Mouse (Mus musculus) embryonic facial prominence, embryonic 11.5 days (tissue): Measurements from ENCODE around the gene Pard6b. TPM values are rescaled to one million over a fixed set of nuclear protein-coding genes. Genes with fewer than 3 reads are reported as not detected.

Source experiments
- ATAC-seq: fragments of 200-750 bp; cut with Nextera tagmentation; replicated peaks from 2 replicates; pipeline ENCODE4 v1.8.0; 2017; ENCODE audit warnings: low read depth; ENCODE audit not compliant: insufficient number of reproducible peaks, low FRiP score, low TSS enrichment
- DNase-seq: peaks from one replicate; pipeline ENCODE4 v3.0.0-alpha.2; 2015; ENCODE audit warnings: low spot score
- H3K27ac ChIP-seq: fragments of 300-500 bp; sonication (generic); replicated peaks from 2 replicates; pipeline ENCODE4 v1.5.1; 2014; ENCODE audit warnings: mild to moderate bottlenecking, low read depth, low read length, control low read depth
- H3K27me3 ChIP-seq: fragments of 300-500 bp; sonication (generic); 2 replicates; pipeline ENCODE4 v1.6.1; 2014; ENCODE audit warnings: mild to moderate bottlenecking, low read length, moderate library complexity, mixed read lengths; ENCODE audit not compliant: control insufficient read depth, insufficient read depth
- H3K36me3 ChIP-seq: fragments of 300-500 bp; sonication (generic); replicated peaks from 2 replicates; pipeline ENCODE4 v1.6.1; 2014; ENCODE audit warnings: low read depth, mild to moderate bottlenecking, low read length, moderate library complexity, mixed read lengths; ENCODE audit not compliant: control insufficient read depth, insufficient read depth
- H3K4me1 ChIP-seq: fragments of 300-500 bp; sonication (generic); 2 replicates; pipeline ENCODE4 v1.6.1; 2014; ENCODE audit warnings: low read length, mixed read lengths; ENCODE audit not compliant: control insufficient read depth, insufficient read depth
- H3K4me2 ChIP-seq: fragments of 300-500 bp; sonication (generic); 2 replicates; pipeline ENCODE4 v1.6.1; 2014; ENCODE audit warnings: low read depth, mild to moderate bottlenecking, control low read depth, low read length, moderate library complexity
- H3K4me3 ChIP-seq: fragments of 300-500 bp; sonication (generic); 2 replicates; pipeline ENCODE4 v1.5.1; 2014; ENCODE audit warnings: low read depth, low read length, control low read depth
- H3K9ac ChIP-seq: fragments of 300-500 bp; sonication (generic); replicated peaks from 2 replicates; pipeline ENCODE4 v1.6.1; 2014; ENCODE audit warnings: mild to moderate bottlenecking, control low read depth, low read length
- H3K9me3 ChIP-seq: fragments of 300-500 bp; sonication (generic); replicated peaks from 2 replicates; pipeline ENCODE4 v1.6.1; 2016; ENCODE audit warnings: mild to moderate bottlenecking, low read length, inconsistent platforms, mixed read lengths; ENCODE audit not compliant: control insufficient read depth
- WGBS: fragments of 180-500 bp; shearing (Covaris S2); extraction: QIAGEN DNeasy Blood & Tissue Kit; methylation state at CpG from one replicate; pipeline ENCODE4 v1.1.7; 2014; 5-methylcytosine and 5-hydroxymethylcytosine counted together
- polyA plus RNA-seq: library from polyadenylated mRNA; unstranded; fragments of >200 nt; fragmentation: Nextera tagmentation; extraction: Ambion mirVana; gene quantifications from 2 replicates; pipeline ENCODE4 v1.2.1, GENCODE M21; 2014

Gene Pard6b
- polyA plus RNA-seq, 1 experiment from 2014 or later = 4.8 TPM

DNA sequence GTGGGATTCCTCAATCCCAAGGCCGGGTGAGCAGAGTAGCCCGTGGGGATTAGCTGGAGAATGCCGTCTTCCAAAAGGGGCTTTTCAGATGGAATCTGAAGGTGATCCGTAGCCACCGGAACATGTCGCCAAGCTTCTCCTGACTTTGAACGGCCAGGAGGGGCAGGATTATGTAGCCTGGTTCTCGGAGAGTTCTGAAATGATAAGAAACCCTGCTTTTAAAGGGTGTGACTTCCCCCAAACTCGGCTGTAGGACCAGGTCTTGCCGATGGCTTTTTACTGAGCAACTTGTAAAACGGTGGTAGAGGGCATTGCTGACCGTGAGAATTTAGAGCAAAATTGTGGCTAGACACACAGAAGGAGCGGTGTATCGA is 1.1 kb downstream of the Pard6b start:
- Histone ChIP-seq H3K9ac (peak overlapping the region; percentile 61), H3K36me3 (no peaks in the 10 kb centered on the region), H3K4me3 (peak overlapping the region; percentile 72), H3K4me2 (peak overlapping the region; percentile 94), H3K4me1 (no peaks in the 10 kb centered on the region), H3K27ac (no peak overlapping the region), H3K27me3 (peaks cover 7% of the 10 kb centered on the region), H3K9me3 (no peaks in the 10 kb centered on the region)
- WGBS = 5% methylated on average over 14 of the region's 14 CpGs
- DNase-seq (no peak), ATAC-seq (no peak)

DNA sequence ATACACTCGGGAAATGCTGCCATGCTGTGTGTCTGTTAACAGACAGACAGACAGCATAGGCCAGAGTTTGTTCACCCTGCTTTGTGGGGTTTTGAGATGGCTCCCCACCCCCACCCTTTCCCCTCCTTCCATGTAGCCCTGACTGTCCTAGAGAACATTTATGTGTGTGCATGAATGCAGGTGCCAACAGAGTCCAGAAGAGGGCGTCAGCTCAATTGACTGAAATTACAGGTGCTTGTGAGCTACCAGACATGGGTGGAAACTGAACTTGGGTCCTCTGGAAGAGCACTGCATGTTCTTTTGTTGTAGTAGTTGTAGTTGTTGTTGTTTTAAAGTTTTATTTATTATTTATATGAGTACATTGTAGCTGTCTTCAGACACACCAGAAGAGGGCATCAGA is 2.8 kb downstream of the Pard6b start:
- no peak for DNase-seq

GRCm38 (mm10) chr2:168084228-168084627 is 3.4 kb downstream of the Pard6b start:
- H3K27me3 ChIP-seq = peaks cover 7% of the 10 kb centered on the region
- no peak overlapping the region for H3K27ac ChIP-seq
- WGBS = 88% methylated on average over 7 of the region's 7 CpGs
- DNase-seq (no peak), ATAC-seq (no peak)
- no peaks in the 10 kb centered on the region for H3K9me3 ChIP-seq
- H3K4me2 ChIP-seq = no peak overlapping the region
- no peak overlapping the region for H3K9ac ChIP-seq
- no peaks in the 10 kb centered on the region for H3K4me1 ChIP-seq
- H3K4me3 ChIP-seq = no peak overlapping the region
- no peaks in the 10 kb centered on the region for H3K36me3 ChIP-seq

More for the DNA sequence above, 2.8 kb downstream of the Pard6b start:
- Histone ChIP-seq H3K27me3 (peaks cover 7% of the 10 kb centered on the region), H3K36me3 (no peaks in the 10 kb centered on the region), H3K9ac (no peak overlapping the region), H3K4me1 (no peaks in the 10 kb centered on the region), H3K9me3 (no peaks in the 10 kb centered on the region), H3K27ac (no peak overlapping the region), H3K4me2 (no peak overlapping the region), H3K4me3 (no peak overlapping the region)
- 64% methylated on average over 2 of the region's 2 CpGs for WGBS
- ATAC-seq = no peak

GRCm38 (mm10) chr2:168085621-168086265 is 4.9 kb downstream of the Pard6b start:
- no peak for ATAC-seq
- no peaks in the 10 kb centered on the region for H3K36me3 ChIP-seq
- H3K4me2 ChIP-seq = no peak overlapping the region
- no peaks in the 10 kb centered on the region for H3K9me3 ChIP-seq
- H3K27ac ChIP-seq = no peak overlapping the region
- DNase-seq = no peak
- no peak overlapping the region for H3K9ac ChIP-seq
- no peaks in the 10 kb centered on the region for H3K4me1 ChIP-seq
- no peak overlapping the region for H3K4me3 ChIP-seq
- H3K27me3 ChIP-seq = peaks cover 7% of the 10 kb centered on the region
- 77% methylated on average over 10 of the region's 10 CpGs for WGBS

GRCm38 (mm10) chr2:168086318-168086717 is 5.5 kb downstream of the Pard6b start:
- Histone ChIP-seq H3K4me3 (no peak overlapping the region), H3K27me3 (peaks cover 7% of the 10 kb centered on the region), H3K36me3 (no peaks in the 10 kb centered on the region), H3K4me2 (no peak overlapping the region), H3K4me1 (no peaks in the 10 kb centered on the region), H3K9me3 (no peaks in the 10 kb centered on the region), H3K9ac (no peak overlapping the region), H3K27ac (no peak overlapping the region)
- ATAC-seq (no peak), DNase-seq (no peak)
- WGBS = 68% methylated on average over 6 of the region's 6 CpGs

DNA sequence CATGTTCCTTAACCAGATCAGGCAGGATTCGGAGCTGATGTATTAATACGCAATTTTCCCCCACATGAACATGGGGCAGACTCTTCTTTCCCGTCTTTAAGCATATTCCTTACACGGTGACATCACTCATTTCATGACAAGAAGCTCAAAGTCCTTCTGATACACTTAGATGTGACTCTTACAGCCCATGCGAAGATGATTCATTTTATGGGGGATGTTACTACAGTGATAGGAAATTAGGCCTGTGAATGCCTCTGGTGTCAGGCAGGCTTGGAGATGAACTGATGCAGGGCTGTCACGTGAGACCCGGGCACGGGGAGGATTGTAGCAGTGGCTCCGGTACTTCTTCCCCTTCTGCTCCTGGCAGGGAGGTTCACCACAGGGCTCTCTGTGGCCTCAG is 6.0 kb downstream of the Pard6b start:
- WGBS = 86% methylated on average over 9 of the region's 9 CpGs
- Histone ChIP-seq H3K9ac (no peak overlapping the region), H3K4me1 (no peaks in the 10 kb centered on the region), H3K4me2 (no peak overlapping the region), H3K4me3 (no peak overlapping the region), H3K9me3 (no peaks in the 10 kb centered on the region), H3K27me3 (peaks cover 5% of the 10 kb centered on the region), H3K36me3 (no peaks in the 10 kb centered on the region), H3K27ac (no peak overlapping the region)
- DNase-seq = no peak
- no peak for ATAC-seq

- no peak overlapping the region for H3K4me3 ChIP-seq
- 85% methylated on average over 11 of the region's 11 CpGs for WGBS
- DNase-seq (no peak), ATAC-seq (no peak)
- no peaks in the 10 kb centered on the region for H3K4me1 ChIP-seq
- H3K9ac ChIP-seq = no peak overlapping the region
- H3K4me2 ChIP-seq = no peak overlapping the region
- no peaks in the 10 kb centered on the region for H3K9me3 ChIP-seq
- no peaks in the 10 kb centered on the region for H3K27me3 ChIP-seq
- H3K27ac ChIP-seq = no peak overlapping the region
- no peaks in the 10 kb centered on the region for H3K36me3 ChIP-seq
Measured at GRCm38 (mm10) chr2:168091560-168091959, 10.8 kb downstream of the Pard6b start.

GRCm38 (mm10) chr2:168093077-168093476 is 12.3 kb downstream of the Pard6b start:
- Histone ChIP-seq H3K9ac (no peak overlapping the region), H3K36me3 (no peaks in the 10 kb centered on the region), H3K27ac (no peak overlapping the region), H3K4me3 (no peak overlapping the region), H3K4me1 (no peaks in the 10 kb centered on the region), H3K27me3 (no peaks in the 10 kb centered on the region), H3K9me3 (no peaks in the 10 kb centered on the region), H3K4me2 (no peak overlapping the region)
- 92% methylated on average over 4 of the region's 4 CpGs for WGBS
- no peak for ATAC-seq
- no peak for DNase-seq
